Mouse (Mus musculus): Measurements from ENCODE around the gene Det1. TPM values are rescaled to one million over a fixed set of nuclear protein-coding genes. Genes with fewer than 3 reads are reported as not detected.

Gene Det1
- total RNA-seq, 1 experiment from 2014 or later: 18.8 TPM

- no peak for ATAC-seq (replicated peaks in 1 of 2; ENCODE audit: insufficient read depth in 1 of 2, low FRiP score in 2 of 2, low TSS enrichment in 1 of 2, low read depth in 1 of 2, poor library complexity in 2 of 2, severe bottlenecking in 2 of 2)
Measured at GRCm38 (mm10) chr7:78865212-78865949, 18.3 kb upstream of the Det1 start.

GRCm38 (mm10) chr7:78864446-78864802 lies 17.4 kb upstream of the Det1 start:
- peak; percentile 54 to 74 for ATAC-seq (replicated peaks in 1 of 2; ENCODE audit: insufficient read depth in 1 of 2, low FRiP score in 2 of 2, low TSS enrichment in 1 of 2, low read depth in 1 of 2, poor library complexity in 2 of 2, severe bottlenecking in 2 of 2)

DNA sequence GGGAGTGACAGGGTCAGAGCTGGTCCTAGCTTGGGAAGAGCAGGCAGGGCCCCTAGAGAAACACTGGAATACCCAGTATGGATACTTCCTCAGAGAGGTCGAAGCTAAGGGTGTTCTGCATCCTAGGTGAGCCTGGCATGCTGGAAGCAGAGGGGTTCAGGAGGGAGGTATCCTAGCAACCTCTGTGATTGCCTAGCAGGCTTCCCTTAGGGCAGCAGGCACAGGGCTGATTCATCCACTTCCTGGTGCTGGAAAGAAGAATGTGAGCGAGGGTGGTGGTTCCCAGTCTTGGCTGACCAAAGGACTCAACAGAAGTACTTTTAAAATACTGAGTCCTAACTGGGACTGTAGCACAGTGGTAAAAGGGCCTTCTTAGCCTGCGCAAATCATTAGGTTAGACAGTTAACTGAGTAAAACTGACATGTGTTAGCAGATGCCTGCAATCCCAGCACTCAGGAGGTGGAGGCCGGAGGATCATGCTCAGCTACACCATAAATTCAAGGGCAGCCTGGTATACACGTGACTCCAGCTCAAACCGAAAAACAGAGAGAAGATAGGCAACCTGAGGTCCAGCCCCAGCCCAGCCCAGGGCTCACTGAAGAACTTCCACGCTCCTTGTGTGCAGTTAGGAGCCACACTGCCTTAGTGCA lies 16.9 kb upstream of the Det1 start:
- peak in 1 of 2 experiments; percentile 27; a peak in 3 of 4 replicates for ATAC-seq (replicated peaks in 1 of 2; ENCODE audit: insufficient read depth in 1 of 2, low FRiP score in 2 of 2, low TSS enrichment in 1 of 2, low read depth in 1 of 2, poor library complexity in 2 of 2, severe bottlenecking in 2 of 2)

GRCm38 (mm10) chr7:78855044-78855655 lies 8.1 kb upstream of the Det1 start:
- no peak for ATAC-seq (replicated peaks in 1 of 2; ENCODE audit: insufficient read depth in 1 of 2, low FRiP score in 2 of 2, low TSS enrichment in 1 of 2, low read depth in 1 of 2, poor library complexity in 2 of 2, severe bottlenecking in 2 of 2)

DNA sequence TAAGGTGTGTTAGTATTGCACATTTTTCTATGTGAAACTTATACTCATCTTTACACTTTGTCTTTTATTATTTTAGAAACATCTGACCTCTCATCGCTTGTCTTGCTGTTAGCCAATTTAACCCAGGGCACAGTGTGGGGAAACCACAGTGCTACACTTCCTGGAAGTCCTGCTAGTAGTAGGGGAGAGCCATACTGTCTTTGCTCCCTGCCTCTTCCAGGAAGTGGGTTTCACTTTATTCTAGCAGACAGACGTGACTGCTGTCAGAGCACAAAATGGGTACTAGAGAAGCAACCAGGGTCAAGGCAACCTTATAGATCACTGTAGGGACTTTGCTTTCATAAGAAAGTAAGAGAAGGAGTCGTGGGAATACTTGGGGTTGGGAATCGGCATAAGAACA lies 7.0 kb upstream of the Det1 start:
- ATAC-seq (replicated peaks in 1 of 2; ENCODE audit: insufficient read depth in 1 of 2, low FRiP score in 2 of 2, low TSS enrichment in 1 of 2, low read depth in 1 of 2, poor library complexity in 2 of 2, severe bottlenecking in 2 of 2): peak in 1 of 2 experiments; percentile 51; a peak in 1 of 4 replicates

GRCm38 (mm10) chr7:78846066-78846716 lies 872 bp downstream of the Det1 start:
- ATAC-seq (replicated peaks in 1 of 2; ENCODE audit: insufficient read depth in 1 of 2, low FRiP score in 2 of 2, low TSS enrichment in 1 of 2, low read depth in 1 of 2, poor library complexity in 2 of 2, severe bottlenecking in 2 of 2): peak; percentile 33 to 43; a peak in 3 of 4 replicates

DNA sequence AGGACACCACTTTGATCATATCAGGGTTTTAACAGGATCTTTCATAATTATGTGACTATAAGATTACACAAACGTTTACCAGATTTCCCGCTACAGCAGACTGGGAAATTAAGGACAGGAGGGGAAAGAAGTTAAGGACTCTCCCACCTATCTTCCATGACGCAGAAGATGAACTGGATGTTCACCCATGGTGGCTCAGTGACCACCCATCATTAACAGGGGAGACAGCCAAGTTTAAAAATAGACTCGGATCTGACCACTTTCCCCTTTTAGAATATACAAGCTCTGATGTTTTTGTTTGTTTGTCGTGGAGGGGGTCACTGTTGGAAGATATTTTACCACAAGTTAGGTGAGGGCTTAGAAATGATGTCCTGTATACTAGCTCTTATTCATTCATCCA lies 5.5 kb downstream of the Det1 start:
- ATAC-seq (replicated peaks in 1 of 2; ENCODE audit: insufficient read depth in 1 of 2, low FRiP score in 2 of 2, low TSS enrichment in 1 of 2, low read depth in 1 of 2, poor library complexity in 2 of 2, severe bottlenecking in 2 of 2): no peak

GRCm38 (mm10) chr7:78837250-78837649 lies 9.8 kb downstream of the Det1 start:
- peak; percentile 84 to 86 for ATAC-seq (replicated peaks in 1 of 2; ENCODE audit: insufficient read depth in 1 of 2, low FRiP score in 2 of 2, low TSS enrichment in 1 of 2, low read depth in 1 of 2, poor library complexity in 2 of 2, severe bottlenecking in 2 of 2)

- no peak for ATAC-seq (replicated peaks in 1 of 2; ENCODE audit: insufficient read depth in 1 of 2, low FRiP score in 2 of 2, low TSS enrichment in 1 of 2, low read depth in 1 of 2, poor library complexity in 2 of 2, severe bottlenecking in 2 of 2)
Measured at GRCm38 (mm10) chr7:78835656-78836055, 11.4 kb downstream of the Det1 start.

DNA sequence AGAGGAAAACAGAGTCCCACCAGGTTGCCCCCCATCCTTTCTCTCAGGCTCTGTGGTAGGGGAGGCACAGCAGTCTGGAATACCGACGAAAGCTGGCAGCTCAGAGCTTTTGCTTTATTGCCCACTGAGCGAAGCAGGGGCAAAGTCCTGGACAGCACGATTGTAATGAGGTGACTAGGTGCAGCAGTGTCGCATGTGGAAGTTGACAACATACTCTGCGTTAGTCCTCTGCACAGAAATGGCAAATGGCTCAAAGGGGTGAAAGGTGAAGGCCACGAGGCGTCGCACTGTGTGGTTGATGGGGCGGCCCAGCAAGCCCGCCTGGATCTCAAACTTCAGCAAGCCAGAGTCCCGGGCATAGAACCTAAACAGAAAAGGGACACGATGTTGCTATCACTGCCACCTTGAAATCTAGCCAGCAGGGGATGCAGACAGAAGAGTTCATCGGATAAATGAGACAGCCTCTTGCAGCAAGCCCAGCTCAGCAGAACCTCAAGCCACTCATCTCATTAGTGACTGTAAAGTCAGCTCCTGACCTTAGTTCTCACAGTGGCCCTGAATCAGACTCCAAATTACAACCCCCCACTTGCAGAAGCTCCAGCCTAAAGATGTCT lies 19.2 kb downstream of the Det1 start:
- ATAC-seq (replicated peaks in 1 of 2; ENCODE audit: insufficient read depth in 1 of 2, low FRiP score in 2 of 2, low TSS enrichment in 1 of 2, low read depth in 1 of 2, poor library complexity in 2 of 2, severe bottlenecking in 2 of 2): no peak

DNA sequence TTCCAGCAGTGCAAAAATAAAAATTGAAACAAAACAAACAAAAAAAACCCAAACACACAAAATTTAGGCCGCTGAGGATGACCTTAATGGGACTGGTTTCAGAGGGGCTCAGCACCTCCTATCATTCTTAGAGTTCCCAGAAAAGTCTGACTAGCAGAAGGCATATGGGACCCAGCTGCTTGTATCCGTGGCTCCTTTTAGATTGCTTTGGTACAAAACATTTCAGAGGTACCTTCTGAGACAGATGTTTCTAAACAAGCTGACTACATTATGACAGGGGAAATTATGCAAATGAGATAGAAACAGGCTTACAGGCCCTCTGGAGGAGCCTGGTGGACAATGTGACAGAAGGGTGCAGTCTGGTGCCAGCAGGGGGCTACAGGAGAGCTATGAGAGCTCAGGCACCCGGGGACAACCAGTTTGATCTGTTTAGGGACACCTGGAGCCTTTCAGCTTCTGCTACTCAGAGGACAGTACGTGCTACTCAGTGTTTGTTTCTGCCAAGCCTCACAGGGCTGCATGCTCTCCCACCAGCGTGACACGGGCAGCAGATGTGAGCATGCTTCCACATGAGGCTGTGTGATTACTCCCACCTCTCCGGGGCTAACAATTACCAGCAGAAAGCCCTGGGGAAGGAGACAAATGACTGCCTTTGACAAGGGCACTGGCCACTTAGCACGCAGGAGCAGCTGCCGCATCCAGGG lies 20.2 kb downstream of the Det1 start:
- 0 out of 4 replicates have a peak, but pooled peaks of 1 of the 2 experiments have one; percentile 12 for ATAC-seq (replicated peaks in 1 of 2; ENCODE audit: insufficient read depth in 1 of 2, low FRiP score in 2 of 2, low TSS enrichment in 1 of 2, low read depth in 1 of 2, poor library complexity in 2 of 2, severe bottlenecking in 2 of 2)

DNA sequence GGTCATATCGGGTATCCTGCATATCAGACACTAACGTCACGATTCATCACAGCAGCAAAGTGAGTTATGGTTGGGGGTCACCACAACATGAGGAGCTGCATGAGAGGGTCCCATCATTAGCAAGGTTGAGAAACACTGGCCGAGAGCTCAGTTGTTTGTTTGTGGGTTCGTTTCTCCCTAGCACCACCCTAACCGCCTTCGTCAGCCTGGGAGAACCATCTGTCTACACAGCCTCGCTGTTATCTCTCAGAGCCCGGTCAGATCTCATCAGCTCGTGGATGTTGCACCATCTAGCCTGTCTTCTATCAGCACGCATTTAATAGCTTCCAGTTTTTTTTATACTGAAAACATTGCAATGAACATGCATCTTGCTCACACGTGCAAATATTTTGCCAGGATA lies 28.7 kb downstream of the Det1 start:
- no peak for ATAC-seq (replicated peaks in 1 of 2; ENCODE audit: insufficient read depth in 1 of 2, low FRiP score in 2 of 2, low TSS enrichment in 1 of 2, low read depth in 1 of 2, poor library complexity in 2 of 2, severe bottlenecking in 2 of 2)

DNA sequence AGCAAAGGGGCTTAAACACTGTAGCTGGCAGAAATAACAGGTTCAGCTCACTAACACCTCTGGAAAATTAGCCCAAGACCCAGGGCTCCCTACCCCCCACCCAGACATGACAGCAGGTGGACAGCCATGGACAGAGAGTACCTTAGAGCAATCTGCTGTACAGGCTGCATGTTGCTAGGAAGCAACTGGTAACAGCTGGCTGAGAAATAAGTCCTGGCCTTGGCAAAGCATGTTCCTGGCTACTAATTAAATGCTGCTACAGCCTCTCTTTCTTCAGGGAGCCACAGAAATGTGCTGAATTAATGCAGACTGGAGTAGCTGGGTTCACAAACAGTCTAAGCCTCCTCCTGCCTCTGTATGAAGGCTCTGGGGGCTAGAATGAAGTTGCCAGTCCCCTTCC lies 32.3 kb downstream of the Det1 start:
- no peak for ATAC-seq (replicated peaks in 1 of 2; ENCODE audit: insufficient read depth in 1 of 2, low FRiP score in 2 of 2, low TSS enrichment in 1 of 2, low read depth in 1 of 2, poor library complexity in 2 of 2, severe bottlenecking in 2 of 2)

GRCm38 (mm10) chr7:78813791-78814190 lies 33.3 kb downstream of the Det1 start:
- no peak for ATAC-seq (replicated peaks in 1 of 2; ENCODE audit: insufficient read depth in 1 of 2, low FRiP score in 2 of 2, low TSS enrichment in 1 of 2, low read depth in 1 of 2, poor library complexity in 2 of 2, severe bottlenecking in 2 of 2)

- ATAC-seq (replicated peaks in 1 of 2; ENCODE audit: insufficient read depth in 1 of 2, low FRiP score in 2 of 2, low TSS enrichment in 1 of 2, low read depth in 1 of 2, poor library complexity in 2 of 2, severe bottlenecking in 2 of 2): no peak
Measured at GRCm38 (mm10) chr7:78807192-78807591, 39.9 kb downstream of the Det1 start.

- ATAC-seq (replicated peaks in 1 of 2; ENCODE audit: insufficient read depth in 1 of 2, low FRiP score in 2 of 2, low TSS enrichment in 1 of 2, low read depth in 1 of 2, poor library complexity in 2 of 2, severe bottlenecking in 2 of 2): peak; percentile 48 to 67
Measured at GRCm38 (mm10) chr7:78803841-78804240, 43.2 kb downstream of the Det1 start.
